Mouse (Mus musculus) liver, postnatal 0 days (tissue): ENCODE results near the gene Cry2.

Source experiments
- CTCF ChIP-seq: sonication (generic); IDR thresholded peaks from 2 replicates; pipeline ENCODE4 v1.5.1; 2016; ENCODE audit warnings: antibody characterized with exemption, low read depth
- EP300 ChIP-seq: IDR thresholded peaks from 2 replicates; pipeline ENCODE4 v1.6.1; 2016; ENCODE audit warnings: antibody characterized with exemption, low read depth, mild to moderate bottlenecking

- TF ChIP-seq CTCF, result no peak
- no peak for TF ChIP-seq EP300
Observed at GRCm38 (mm10) chr2:92478313-92478688, 44.5 kb upstream of the Cry2 start.
